Mouse (Mus musculus): Measurements from ENCODE around the gene Pkp1.

GRCm38 (mm10) chr1:135892764-135893163 is 26.2 kb downstream of the Pkp1 start:
- TF ChIP-seq CTCF (IDR thresholded peaks at IDR 0.05; ENCODE audit: insufficient read depth, low read depth, low read length) (no peak), POLR2A (IDR thresholded peaks at IDR 0.05; ENCODE audit: insufficient read depth, low read depth, low read length) (no peak)
